Mouse (Mus musculus): ENCODE data around the gene Cyp26c1.

Cyp26c1 gene

DNA sequence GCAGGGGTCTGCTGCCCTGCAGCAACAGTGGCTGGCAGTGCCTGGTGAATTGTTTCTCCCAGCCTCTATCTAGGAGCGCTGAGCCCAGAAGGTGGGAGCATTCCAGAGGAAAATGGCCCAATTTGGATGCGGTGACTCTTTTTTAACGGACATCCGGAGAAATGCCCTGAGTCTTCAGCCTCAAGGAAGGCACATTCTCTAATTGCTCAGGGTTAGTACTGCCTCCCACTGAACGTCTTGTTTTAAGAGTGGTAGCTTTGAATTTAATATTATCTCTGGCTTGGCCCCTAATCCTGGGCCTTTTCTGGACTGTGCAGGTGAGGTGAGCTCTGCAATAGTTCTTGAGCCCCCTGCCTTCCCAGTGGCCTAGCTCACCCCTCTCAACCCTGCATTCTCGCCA lies at the start of gene Cyp26c1:
Gene Cyp26c1, plus strand, starts transcription at position 301 of the 400 bp plus-strand sequence.
- no peak for DNase-seq (ENCODE audit: low spot score in 2 of 2)

- no peak for DNase-seq (ENCODE audit: low spot score in 2 of 2)
Measured at GRCm38 (mm10) chr19:37647994-37648393, 37.4 kb upstream of the Cyp26c1 start.

DNA sequence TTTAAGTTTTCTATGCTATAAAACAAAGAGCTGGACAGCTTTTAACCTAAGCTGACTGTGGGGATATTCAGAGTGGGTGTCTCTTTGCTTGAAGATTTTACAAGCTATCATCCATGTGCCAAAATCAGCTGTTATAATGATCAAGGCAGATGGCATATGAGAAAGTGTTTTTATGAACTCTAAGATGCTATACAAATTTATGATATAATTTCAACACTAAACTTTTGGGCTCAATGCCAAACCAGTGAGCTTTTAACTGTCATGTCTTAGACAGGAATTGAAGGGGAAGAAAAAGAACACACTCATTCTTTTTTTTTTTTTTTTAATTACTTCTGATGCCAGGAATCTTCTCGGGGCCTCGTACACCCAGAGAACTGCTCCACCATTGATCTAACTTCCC lies 34.9 kb upstream of the Cyp26c1 start:
- DNase-seq (ENCODE audit: low spot score in 2 of 2), result no peak

GRCm38 (mm10) chr19:37654012-37654411 lies 31.4 kb upstream of the Cyp26c1 start:
- DNase-seq (ENCODE audit: low spot score in 2 of 2), result no peak

- DNase-seq (ENCODE audit: low spot score in 2 of 2), result no peak
Measured at GRCm38 (mm10) chr19:37656441-37656840, 28.9 kb upstream of the Cyp26c1 start.

- no peak for DNase-seq (ENCODE audit: low spot score in 2 of 2)
Measured at GRCm38 (mm10) chr19:37665256-37665655, 20.1 kb upstream of the Cyp26c1 start.

DNA sequence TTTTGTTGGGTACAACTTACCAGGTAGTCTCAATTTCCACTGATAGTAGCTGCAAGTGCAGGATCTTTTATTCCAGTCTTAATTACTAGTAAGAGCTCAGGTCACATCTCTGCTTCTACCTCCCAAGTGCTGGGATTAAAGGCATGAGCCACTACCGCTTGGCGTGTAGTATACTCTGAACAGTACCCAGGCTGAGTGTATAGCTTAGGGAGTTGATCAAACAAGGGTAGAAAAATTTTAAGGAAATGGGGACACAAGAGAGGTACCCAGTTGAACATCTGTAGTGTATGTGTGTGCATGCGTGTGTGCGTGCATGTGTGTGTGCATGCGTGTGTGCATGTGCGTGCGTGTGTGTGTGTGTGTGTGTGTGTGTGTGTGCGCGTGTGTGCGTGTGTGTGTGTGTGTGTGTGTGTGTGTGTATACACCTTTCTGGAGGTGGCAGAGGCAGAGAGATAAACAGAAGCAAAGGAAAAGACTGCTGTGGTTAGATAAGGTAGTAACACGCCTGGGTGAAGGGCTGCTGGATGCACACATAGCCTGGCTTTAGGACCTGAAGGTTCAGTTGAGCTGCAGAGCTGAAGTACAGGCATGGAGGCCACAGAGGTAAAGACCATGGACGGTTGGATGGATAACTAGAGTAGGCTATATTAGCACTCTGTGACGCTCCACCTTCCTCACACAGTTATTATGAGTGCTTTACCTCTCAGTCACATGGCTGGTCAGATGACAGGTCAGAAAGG lies 17.4 kb upstream of the Cyp26c1 start:
- no peak for DNase-seq (ENCODE audit: low spot score in 2 of 2)

GRCm38 (mm10) chr19:37668657-37669056 lies 16.7 kb upstream of the Cyp26c1 start:
- DNase-seq (ENCODE audit: low spot score in 2 of 2), result no peak

DNA sequence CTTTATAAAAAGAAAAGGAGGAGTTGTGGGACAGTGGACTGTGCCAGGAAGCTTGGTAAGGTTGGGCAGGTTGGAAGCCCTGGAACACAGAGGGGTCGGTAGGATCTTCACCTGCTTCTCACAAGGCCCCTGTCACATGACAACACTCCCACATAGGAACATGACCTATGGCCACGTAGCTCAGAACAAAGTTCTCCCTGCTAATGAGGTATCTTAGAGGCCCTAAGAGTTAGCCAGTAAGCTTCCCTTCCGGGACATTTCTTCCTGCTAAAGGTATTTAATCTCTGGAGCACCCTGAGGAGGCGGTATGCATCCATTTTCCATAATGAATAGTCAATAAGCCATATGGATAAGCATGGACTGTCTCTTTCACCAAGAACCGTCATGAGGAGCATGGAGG lies 15.9 kb upstream of the Cyp26c1 start:
- no peak for DNase-seq (ENCODE audit: low spot score in 2 of 2)

GRCm38 (mm10) chr19:37673393-37673792 lies 12.0 kb upstream of the Cyp26c1 start:
- DNase-seq (ENCODE audit: low spot score in 2 of 2), result no peak

- DNase-seq (ENCODE audit: low spot score in 2 of 2), result no peak
Measured at GRCm38 (mm10) chr19:37686347-37686746, 966 bp downstream of the Cyp26c1 start.

DNA sequence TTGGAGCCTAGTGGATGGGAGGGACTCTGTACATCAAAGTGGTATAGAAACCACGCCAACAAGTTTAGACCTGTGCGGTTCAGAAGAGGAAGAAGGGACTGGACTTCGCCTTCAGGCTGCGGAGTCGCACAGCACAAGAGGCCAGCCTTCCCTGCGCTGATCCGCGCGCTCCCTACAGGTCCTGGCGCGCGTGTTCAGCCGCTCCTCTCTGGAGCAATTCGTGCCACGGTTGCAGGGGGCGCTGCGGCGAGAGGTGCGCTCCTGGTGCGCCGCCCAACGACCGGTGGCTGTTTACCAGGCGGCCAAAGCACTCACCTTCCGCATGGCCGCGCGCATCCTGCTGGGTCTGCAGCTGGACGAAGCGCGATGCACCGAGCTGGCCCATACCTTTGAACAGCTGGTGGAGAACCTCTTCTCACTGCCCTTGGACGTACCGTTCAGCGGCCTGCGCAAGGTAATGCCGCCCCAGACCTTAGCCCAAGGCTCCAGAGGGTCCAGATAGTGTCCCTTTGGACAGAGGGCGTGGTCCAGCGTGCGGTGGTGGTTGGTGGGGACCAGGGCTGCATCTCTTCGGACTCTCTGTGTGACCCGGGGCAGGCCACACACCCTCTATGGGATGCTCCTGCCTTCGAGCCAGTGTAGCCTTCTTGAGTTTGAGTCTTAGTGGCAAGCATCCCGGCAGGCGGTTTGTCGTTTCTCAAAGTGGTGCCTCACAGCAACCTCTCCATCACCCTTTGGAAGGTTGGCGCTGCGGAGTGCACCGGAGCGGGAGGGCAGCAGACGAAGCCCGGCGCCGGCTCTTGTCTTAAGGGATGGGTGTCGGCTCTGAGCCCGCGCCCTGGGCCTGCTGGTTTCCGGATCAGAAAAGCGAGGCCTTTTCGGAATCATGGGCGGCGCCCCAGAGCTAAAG lies 1.8 kb downstream of the Cyp26c1 start:
- DNase-seq (ENCODE audit: low spot score in 2 of 2), result no peak

GRCm38 (mm10) chr19:37689478-37689877 lies 4.1 kb downstream of the Cyp26c1 start:
- no peak for DNase-seq (ENCODE audit: low spot score in 2 of 2)

GRCm38 (mm10) chr19:37690716-37691115 lies 5.3 kb downstream of the Cyp26c1 start:
- DNase-seq (ENCODE audit: low spot score in 2 of 2), result no peak

DNA sequence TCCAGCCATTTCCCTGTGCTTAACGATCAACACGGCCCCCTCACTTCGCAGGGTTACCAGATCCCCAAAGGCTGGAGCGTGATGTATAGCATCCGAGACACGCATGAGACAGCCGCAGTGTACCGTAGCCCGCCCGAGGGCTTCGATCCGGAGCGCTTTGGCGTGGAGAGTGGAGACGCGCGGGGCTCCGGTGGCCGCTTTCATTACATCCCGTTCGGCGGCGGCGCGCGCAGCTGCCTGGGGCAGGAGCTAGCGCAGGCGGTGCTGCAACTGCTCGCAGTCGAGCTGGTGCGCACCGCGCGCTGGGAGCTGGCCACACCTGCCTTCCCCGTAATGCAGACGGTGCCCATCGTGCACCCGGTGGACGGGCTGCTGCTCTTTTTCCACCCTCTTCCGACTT lies 7.5 kb downstream of the Cyp26c1 start:
- no peak for DNase-seq (ENCODE audit: low spot score in 2 of 2)

GRCm38 (mm10) chr19:37695146-37695545 lies 9.8 kb downstream of the Cyp26c1 start:
- no peak for DNase-seq (ENCODE audit: low spot score in 2 of 2)

DNA sequence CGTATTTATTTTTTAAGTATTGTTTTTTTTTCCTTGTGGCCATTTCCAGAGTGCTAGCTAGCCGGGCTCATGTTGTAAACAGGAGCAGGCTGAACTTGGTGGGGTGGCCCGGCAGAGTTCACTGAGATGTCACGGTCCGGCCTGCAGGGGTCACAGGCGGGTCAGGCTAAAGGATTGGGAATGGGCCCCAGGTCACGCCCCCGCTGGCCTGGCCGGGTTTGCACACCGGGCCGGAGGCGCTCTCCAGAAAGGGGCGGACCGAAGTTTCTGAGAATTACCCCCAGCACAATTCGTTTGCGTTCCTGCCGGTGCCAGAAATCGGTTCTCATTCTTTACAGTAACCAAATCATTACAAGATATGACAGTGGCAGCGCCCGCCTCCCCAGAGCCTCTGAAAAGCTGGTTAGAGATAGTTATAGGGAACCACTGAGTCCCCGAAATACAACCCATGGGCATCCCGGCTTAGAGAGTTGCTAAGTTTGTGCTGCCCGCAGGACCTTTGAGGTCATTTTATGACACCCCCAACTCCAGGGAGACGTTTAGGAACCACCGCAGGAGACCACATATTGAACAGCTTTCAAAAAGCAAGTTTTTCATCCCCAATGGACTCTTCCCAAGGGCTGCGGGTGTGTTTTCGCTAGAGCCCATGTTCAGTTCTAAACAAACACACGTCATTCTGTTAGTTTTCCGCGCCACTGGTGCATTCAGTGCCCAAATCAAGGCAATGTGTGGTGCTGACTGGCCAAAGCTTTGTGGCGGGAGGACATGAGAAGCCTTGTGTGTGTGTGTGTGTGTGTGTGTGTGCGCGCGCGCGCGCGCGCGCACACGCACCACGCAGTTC lies 10.6 kb downstream of the Cyp26c1 start:
- no peak for DNase-seq (ENCODE audit: low spot score in 2 of 2)

- DNase-seq (ENCODE audit: low spot score in 2 of 2), result no peak
Measured at GRCm38 (mm10) chr19:37696603-37697334, 11.4 kb downstream of the Cyp26c1 start.

DNA sequence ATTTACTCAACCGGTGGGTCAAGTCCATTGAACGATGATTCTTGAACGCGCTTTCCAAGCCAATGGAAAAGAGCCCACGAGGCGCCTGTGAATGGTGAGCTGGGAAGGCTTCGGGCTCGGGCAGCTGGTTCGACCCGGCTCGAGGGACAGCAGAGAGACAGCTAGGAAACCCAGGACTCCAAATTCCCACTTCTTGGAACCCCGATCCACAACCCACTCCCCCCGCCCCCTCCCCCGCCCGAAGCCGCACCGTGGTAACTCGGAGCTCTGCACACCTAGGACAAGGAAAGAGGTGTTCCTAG lies 11.9 kb downstream of the Cyp26c1 start:
- no peak for DNase-seq (ENCODE audit: low spot score in 2 of 2)

DNA sequence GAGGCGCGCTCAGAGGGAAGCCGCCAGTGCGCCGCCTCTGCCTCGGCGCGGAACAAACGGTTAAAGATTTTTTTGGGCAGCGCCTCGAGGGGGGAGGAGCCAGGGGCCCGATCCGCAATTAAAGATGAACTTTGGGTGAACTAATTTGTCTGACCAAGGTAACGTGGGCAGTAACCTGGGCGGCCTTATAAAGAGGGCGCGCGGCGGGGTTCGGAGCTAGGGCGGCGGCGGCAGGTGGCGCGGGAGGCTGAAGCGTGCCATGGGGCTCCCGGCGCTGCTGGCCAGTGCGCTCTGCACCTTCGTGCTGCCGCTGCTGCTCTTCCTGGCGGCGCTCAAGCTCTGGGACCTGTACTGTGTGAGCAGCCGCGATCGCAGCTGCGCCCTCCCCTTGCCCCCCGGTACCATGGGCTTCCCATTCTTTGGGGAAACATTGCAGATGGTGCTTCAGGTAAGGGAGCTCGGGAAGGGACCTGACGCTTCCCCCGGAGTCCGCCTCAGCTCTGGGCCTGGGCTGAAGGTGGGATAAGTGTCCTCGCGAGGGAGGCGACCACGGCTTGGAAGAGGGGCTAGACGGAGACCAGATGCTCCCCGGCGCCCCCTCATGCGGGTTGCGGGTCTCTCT lies 12.4 kb downstream of the Cyp26c1 start, which contains the start of gene Cyp26a1:
Gene Cyp26a1, plus strand, starts transcription at position 148 of the 622 bp plus-strand sequence.
- DNase-seq (ENCODE audit: low spot score in 2 of 2), result no peak

Data from right cerebral cortex, postnatal 36 days (tissue).